Mouse (Mus musculus): Measurements from ENCODE around the gene Ceacam2. TPM values are rescaled to one million over a fixed set of nuclear protein-coding genes. Genes with fewer than 3 reads are reported as not detected.
"Not testable (repeated sequence)": the region's sequence is repeated elsewhere in the genome, so short reads cannot be mapped to it uniquely, and the experiment has no call there.

Ceacam2 gene
- polyA plus RNA-seq, 1 experiment from 2014 or later = 0.24 TPM

DNA sequence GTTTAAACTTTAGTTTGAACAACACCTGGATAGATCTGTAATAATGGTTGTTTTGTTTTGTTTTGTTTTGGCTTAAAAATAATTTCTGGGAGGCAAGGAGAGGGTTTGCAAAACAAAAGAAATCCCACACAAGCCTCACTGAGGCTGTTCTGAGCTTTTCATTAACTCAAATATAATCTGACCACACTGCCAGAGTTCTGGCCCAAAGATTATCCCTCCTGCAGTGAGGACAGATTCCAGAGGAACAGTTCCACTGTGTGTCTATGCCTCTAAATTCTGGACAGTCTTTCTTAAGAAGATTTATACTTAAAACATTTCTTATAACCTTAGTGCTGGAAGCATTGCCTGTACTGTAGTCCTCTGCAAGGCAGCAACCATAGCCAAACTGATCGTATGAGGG is 45.0 kb downstream of the Ceacam2 start:
- ATAC-seq (ENCODE audit: low FRiP score, low TSS enrichment) (no peak), DNase-seq (no peak)
- no peaks in the 10 kb centered on the region for H3K4me1 ChIP-seq (ENCODE audit: control insufficient read depth, insufficient read depth, low read length)
- H3K27me3 ChIP-seq (ENCODE audit: control insufficient read depth, insufficient read depth, low read length) = no peaks in the 10 kb centered on the region
- no peak overlapping the region for H3K4me3 ChIP-seq (replicated peaks; ENCODE audit: low read depth, low read length)
- H3K27ac ChIP-seq (replicated peaks; ENCODE audit: low read depth, low read length) = no peak overlapping the region
- no peak overlapping the region for H3K9ac ChIP-seq (replicated peaks; ENCODE audit: low read length)
- H3K4me2 ChIP-seq (ENCODE audit: low read length) = no peak overlapping the region
- H3K9me3 ChIP-seq (ENCODE audit: control insufficient read depth, low read length) = no peaks in the 10 kb centered on the region
- 85% methylated on average over 1 of the region's 1 CpGs for WGBS
- H3K36me3 ChIP-seq (ENCODE audit: control insufficient read depth, insufficient read depth, low read length) = no peaks in the 10 kb centered on the region

DNA sequence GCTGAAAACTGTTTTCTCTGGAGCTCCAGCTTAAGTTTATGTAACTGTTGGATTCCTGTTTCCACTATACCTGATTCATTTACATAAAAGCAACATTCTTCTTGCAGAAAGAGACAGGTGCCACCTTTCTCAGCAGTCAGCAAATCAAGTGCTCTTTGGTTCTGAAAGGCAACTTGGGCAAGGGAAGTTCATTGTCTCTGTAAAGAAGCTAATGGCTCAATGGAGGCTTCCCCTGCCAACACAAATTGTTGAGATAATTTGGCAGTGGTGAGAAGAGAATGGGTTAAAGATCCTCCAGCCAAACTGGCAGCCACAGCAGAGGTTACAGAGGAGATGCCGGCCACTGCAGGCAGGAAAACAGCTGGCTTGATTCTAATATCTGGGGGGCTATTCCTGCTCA is 49.0 kb downstream of the Ceacam2 start:
- ATAC-seq (ENCODE audit: low FRiP score, low TSS enrichment); H3K9ac ChIP-seq (replicated peaks; ENCODE audit: low read length); H3K36me3 ChIP-seq (ENCODE audit: control insufficient read depth, insufficient read depth, low read length); H3K27ac ChIP-seq (replicated peaks; ENCODE audit: low read depth, low read length); H3K4me1 ChIP-seq (ENCODE audit: control insufficient read depth, insufficient read depth, low read length); H3K9me3 ChIP-seq (ENCODE audit: control insufficient read depth, low read length); DNase-seq; H3K4me2 ChIP-seq (ENCODE audit: low read length); H3K4me3 ChIP-seq (replicated peaks; ENCODE audit: low read depth, low read length); H3K27me3 ChIP-seq (ENCODE audit: control insufficient read depth, insufficient read depth, low read length): not testable (repeated sequence)
- WGBS = no CpG with 5 or more reads among the region's 1 CpGs

DNA sequence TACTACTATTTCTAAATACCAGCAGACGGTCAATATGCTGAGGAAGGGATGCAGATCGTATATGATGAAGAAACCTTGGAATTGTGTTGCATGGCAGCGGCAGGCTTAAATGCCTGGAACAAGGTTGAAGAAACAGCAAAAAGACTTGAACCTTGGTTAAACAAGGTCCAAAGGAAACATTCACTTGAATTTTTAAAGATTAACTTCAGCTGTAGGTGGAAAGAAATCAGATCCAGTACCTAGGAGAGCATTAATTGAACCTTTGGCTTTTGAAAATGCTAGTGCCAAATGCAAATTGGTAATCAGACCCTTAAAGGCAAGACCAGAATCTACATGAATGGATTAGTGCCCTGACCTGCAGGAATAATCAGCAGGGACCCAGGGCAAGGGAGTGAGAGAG is 50.3 kb downstream of the Ceacam2 start:
- 95% methylated on average over 3 of the region's 3 CpGs for WGBS

DNA sequence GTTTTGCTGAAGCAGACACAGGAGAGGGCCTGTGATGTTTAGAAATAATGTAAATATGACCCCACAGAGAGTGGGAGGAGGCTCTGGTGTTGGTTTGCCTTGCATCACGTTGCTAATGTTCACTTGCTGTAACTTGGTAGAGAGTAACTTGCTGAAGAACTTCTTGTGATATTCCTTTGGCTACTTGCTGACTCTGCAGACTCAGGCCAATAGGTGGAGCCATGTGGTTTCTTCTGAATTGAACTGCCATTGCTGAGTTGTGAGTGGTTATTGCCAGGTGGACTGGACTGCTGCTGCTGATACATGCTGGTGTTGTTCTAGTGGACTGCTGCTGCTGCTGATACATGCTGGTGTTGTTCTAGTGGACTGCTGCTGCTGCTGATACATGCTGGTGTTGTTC is 53.5 kb downstream of the Ceacam2 start:
- no peak overlapping the region for H3K4me2 ChIP-seq (ENCODE audit: low read length)
- H3K9ac ChIP-seq (replicated peaks; ENCODE audit: low read length) = no peak overlapping the region
- no peaks in the 10 kb centered on the region for H3K36me3 ChIP-seq (ENCODE audit: control insufficient read depth, insufficient read depth, low read length)
- 27% methylated on average over 1 of the region's 1 CpGs for WGBS
- DNase-seq (peak; percentile 40), ATAC-seq (ENCODE audit: low FRiP score, low TSS enrichment) (no peak)
- no peaks in the 10 kb centered on the region; the same call in 1 of the 2 replicates for H3K27me3 ChIP-seq (ENCODE audit: control insufficient read depth, insufficient read depth, low read length)
- H3K4me1 ChIP-seq (ENCODE audit: control insufficient read depth, insufficient read depth, low read length) = no peaks in the 10 kb centered on the region
- no peak overlapping the region for H3K27ac ChIP-seq (replicated peaks; ENCODE audit: low read depth, low read length)
- H3K9me3 ChIP-seq (ENCODE audit: control insufficient read depth, low read length) = no peaks in the 10 kb centered on the region
- H3K4me3 ChIP-seq (replicated peaks; ENCODE audit: low read depth, low read length) = no peak overlapping the region

More for the DNA sequence above, 50.3 kb downstream of the Ceacam2 start:
- not testable (repeated sequence) for H3K4me1 ChIP-seq (ENCODE audit: control insufficient read depth, insufficient read depth, low read length); H3K27ac ChIP-seq (replicated peaks; ENCODE audit: low read depth, low read length); H3K9me3 ChIP-seq (ENCODE audit: control insufficient read depth, low read length); H3K36me3 ChIP-seq (ENCODE audit: control insufficient read depth, insufficient read depth, low read length); H3K4me2 ChIP-seq (ENCODE audit: low read length); ATAC-seq (ENCODE audit: low FRiP score, low TSS enrichment); DNase-seq; H3K4me3 ChIP-seq (replicated peaks; ENCODE audit: low read depth, low read length); H3K27me3 ChIP-seq (ENCODE audit: control insufficient read depth, insufficient read depth, low read length); H3K9ac ChIP-seq (replicated peaks; ENCODE audit: low read length)

DNA sequence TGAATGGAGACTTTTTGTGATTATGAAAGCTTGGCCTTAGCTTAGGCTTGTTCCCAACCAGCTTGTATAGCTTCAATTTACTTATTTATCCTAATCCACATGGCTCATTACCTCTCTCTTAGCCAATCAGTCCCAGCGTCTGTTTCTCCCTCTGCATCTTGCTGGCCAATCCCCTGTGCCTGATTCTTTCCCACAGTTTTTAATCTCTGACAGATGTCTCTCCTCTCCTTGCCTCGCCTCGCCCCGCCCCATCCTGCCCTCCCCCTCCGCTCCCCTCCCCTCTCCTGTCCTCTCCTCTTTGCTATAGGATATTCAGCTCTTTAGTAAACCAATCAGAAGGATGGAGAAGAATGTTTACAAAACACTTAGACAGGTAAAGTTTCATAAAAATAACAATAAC is 54.6 kb downstream of the Ceacam2 start:
- no peak overlapping the region for H3K4me3 ChIP-seq (replicated peaks; ENCODE audit: low read depth, low read length)
- H3K27me3 ChIP-seq (ENCODE audit: control insufficient read depth, insufficient read depth, low read length) = no peaks in the 10 kb centered on the region; the same call in 1 of the 2 replicates
- 73% methylated on average over 5 of the region's 5 CpGs for WGBS
- no peaks in the 10 kb centered on the region for H3K4me1 ChIP-seq (ENCODE audit: control insufficient read depth, insufficient read depth, low read length)
- no peaks in the 10 kb centered on the region for H3K9me3 ChIP-seq (ENCODE audit: control insufficient read depth, low read length)
- DNase-seq (no peak), ATAC-seq (ENCODE audit: low FRiP score, low TSS enrichment) (no peak)
- H3K27ac ChIP-seq (replicated peaks; ENCODE audit: low read depth, low read length) = no peak overlapping the region
- H3K9ac ChIP-seq (replicated peaks; ENCODE audit: low read length) = no peak overlapping the region
- no peak overlapping the region for H3K4me2 ChIP-seq (ENCODE audit: low read length)
- no peaks in the 10 kb centered on the region for H3K36me3 ChIP-seq (ENCODE audit: control insufficient read depth, insufficient read depth, low read length)

DNA sequence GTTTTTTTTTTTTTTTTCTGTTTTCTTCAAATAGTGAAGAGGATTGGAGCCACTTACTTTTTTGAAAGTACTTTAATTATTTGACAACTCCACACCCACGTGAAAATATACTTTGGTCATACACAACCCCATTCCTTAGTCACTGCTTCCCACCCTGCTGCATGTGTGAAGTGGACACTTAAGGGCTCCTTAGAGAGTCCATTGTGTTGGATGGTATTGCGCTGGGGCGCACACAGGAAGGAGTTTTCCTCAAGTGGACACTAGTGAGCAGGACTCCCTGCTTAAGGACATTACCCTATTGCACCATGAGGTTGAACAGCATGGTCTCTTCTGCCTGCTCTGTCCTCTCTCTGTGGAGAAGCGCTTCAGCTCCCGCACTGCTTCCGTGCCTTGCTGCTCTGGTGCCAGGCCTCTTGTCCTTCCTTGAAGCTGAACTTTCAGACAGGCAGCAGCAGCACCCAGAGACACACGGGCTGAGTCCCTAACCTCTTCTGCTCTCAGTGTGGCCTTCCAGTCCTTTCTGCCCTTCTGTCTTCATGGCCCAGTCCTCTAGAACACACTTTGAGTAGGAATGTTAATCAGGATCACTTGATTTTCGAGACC is 56.4 kb downstream of the Ceacam2 start:
- DNase-seq (no peak), ATAC-seq (ENCODE audit: low FRiP score, low TSS enrichment) (no peak)
- Histone ChIP-seq H3K9me3 (ENCODE audit: control insufficient read depth, low read length) (no peaks in the 10 kb centered on the region), H3K36me3 (ENCODE audit: control insufficient read depth, insufficient read depth, low read length) (no peaks in the 10 kb centered on the region), H3K4me2 (ENCODE audit: low read length) (no peak overlapping the region), H3K27me3 (ENCODE audit: control insufficient read depth, insufficient read depth, low read length) (no peaks in the 10 kb centered on the region; the same call in 1 of the 2 replicates), H3K27ac (replicated peaks; ENCODE audit: low read depth, low read length) (no peak overlapping the region), H3K9ac (replicated peaks; ENCODE audit: low read length) (no peak overlapping the region), H3K4me3 (replicated peaks; ENCODE audit: low read depth, low read length) (no peak overlapping the region), H3K4me1 (ENCODE audit: control insufficient read depth, insufficient read depth, low read length) (no peaks in the 10 kb centered on the region)
- WGBS = 83% methylated on average over 8 of the region's 8 CpGs

DNA sequence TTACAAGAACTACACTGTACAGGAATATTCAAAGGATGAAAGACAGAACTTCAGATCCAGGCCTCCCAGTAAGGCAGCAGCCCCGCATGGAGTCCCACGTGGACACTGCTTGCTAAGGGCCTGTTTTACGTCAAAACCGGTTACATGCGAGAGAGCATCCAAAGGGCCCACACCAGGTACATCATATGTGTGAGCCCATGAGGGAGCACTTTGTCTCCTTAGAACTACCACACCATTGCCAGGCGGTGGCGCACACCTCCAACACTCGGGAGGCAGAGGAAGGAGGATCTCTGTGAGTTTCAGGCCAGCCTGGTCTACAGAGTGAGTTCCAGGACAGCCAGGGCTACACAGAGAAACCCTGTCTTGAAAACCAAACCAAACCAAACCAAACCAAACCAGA is 58.9 kb downstream of the Ceacam2 start:
- not testable (repeated sequence) for H3K4me2 ChIP-seq (ENCODE audit: low read length); H3K27me3 ChIP-seq (ENCODE audit: control insufficient read depth, insufficient read depth, low read length); ATAC-seq (ENCODE audit: low FRiP score, low TSS enrichment); H3K9me3 ChIP-seq (ENCODE audit: control insufficient read depth, low read length); H3K4me1 ChIP-seq (ENCODE audit: control insufficient read depth, insufficient read depth, low read length); H3K4me3 ChIP-seq (replicated peaks; ENCODE audit: low read depth, low read length); H3K27ac ChIP-seq (replicated peaks; ENCODE audit: low read depth, low read length); H3K9ac ChIP-seq (replicated peaks; ENCODE audit: low read length); H3K36me3 ChIP-seq (ENCODE audit: control insufficient read depth, insufficient read depth, low read length); DNase-seq
- WGBS = 70% methylated on average over 8 of the region's 8 CpGs

DNA sequence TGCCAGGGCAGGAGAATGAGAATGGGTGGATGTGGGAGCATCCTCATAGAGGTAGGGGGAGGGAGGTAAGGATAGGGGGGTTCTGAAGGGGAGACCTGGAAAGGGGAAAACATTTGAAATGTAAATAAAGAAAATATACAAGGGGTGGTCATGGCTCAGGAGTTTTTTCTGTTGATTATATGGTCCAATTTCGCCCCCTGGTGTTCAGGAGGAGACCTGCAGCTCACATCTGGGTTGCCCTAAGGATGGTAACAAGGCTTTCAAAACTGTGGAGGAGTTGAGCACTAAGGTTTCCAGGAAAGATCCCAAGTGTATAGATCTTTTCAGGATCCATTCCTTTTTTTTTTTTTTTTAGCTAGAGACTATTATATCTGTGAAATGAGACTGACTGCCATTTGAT is 60.2 kb downstream of the Ceacam2 start:
- peak; percentile 46 for DNase-seq
- no peak overlapping the region for H3K9ac ChIP-seq (replicated peaks; ENCODE audit: low read length)
- H3K27ac ChIP-seq (replicated peaks; ENCODE audit: low read depth, low read length) = no peak overlapping the region
- no peak overlapping the region for H3K4me2 ChIP-seq (ENCODE audit: low read length)
- no peaks in the 10 kb centered on the region for H3K36me3 ChIP-seq (ENCODE audit: control insufficient read depth, insufficient read depth, low read length)
- H3K4me3 ChIP-seq (replicated peaks; ENCODE audit: low read depth, low read length) = no peak overlapping the region
- no peaks in the 10 kb centered on the region for H3K9me3 ChIP-seq (ENCODE audit: control insufficient read depth, low read length)
- H3K4me1 ChIP-seq (ENCODE audit: control insufficient read depth, insufficient read depth, low read length) = no peaks in the 10 kb centered on the region
- ATAC-seq (ENCODE audit: low FRiP score, low TSS enrichment) = no peak
- no peaks in the 10 kb centered on the region for H3K27me3 ChIP-seq (ENCODE audit: control insufficient read depth, insufficient read depth, low read length)
- WGBS = 3% methylated on average over 1 of the region's 1 CpGs

DNA sequence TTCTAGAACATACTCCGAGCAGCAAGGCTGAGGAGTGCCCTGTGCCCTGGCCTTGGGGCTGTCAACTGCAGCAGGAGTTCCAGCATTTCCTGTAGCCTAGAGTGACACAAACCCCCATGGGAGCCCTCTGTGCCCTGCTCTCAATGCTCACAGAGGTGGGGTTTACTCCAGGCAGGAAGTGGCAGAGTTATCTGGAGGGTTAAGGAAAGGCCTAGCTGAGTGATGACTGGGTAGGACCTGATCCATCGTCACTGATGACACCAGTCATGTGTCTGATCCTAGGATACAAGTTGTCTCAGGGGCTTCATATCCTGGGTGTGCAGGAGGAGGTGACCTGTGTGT is 61.9 kb downstream of the Ceacam2 start:
- H3K4me2 ChIP-seq (ENCODE audit: low read length); H3K36me3 ChIP-seq (ENCODE audit: control insufficient read depth, insufficient read depth, low read length); H3K27ac ChIP-seq (replicated peaks; ENCODE audit: low read depth, low read length); H3K27me3 ChIP-seq (ENCODE audit: control insufficient read depth, insufficient read depth, low read length); ATAC-seq (ENCODE audit: low FRiP score, low TSS enrichment); DNase-seq; H3K9ac ChIP-seq (replicated peaks; ENCODE audit: low read length); H3K4me3 ChIP-seq (replicated peaks; ENCODE audit: low read depth, low read length); H3K9me3 ChIP-seq (ENCODE audit: control insufficient read depth, low read length); H3K4me1 ChIP-seq (ENCODE audit: control insufficient read depth, insufficient read depth, low read length): not testable (repeated sequence)
- WGBS = 64% methylated on average over 1 of the region's 2 CpGs

All from midbrain, embryonic 14.5 days (tissue).